Mouse (Mus musculus): Measurements from ENCODE around the gene Panx1. TPM values are rescaled to one million over a fixed set of nuclear protein-coding genes. Genes with fewer than 3 reads are reported as not detected.

Panx1 gene
- polyA plus RNA-seq (2014; fragmentation: Nextera tagmentation; extraction: Ambion mirVana) = 51.7 TPM in 2 replicates

- Histone ChIP-seq H3K9me3 (ENCODE audit: control insufficient read depth, low read depth, low read length) (no peaks in the 10 kb centered on the region), H3K27ac (ENCODE audit: low read length) (peak within 1 kb of the TSS; percentile 71), H3K27me3 (ENCODE audit: control insufficient read depth, insufficient read depth, low read length) (no peaks in the 10 kb centered on the region), H3K4me2 (replicated peaks; ENCODE audit: low read depth, low read length) (peak within 1 kb of the TSS; percentile 60), H3K9ac (replicated peaks; ENCODE audit: low read depth, low read length) (peak within 1 kb of the TSS; percentile 60), H3K4me3 (ENCODE audit: low read depth, low read length) (peak within 1 kb of the TSS; percentile 91), H3K4me1 (ENCODE audit: control insufficient read depth, insufficient read depth, low read length) (peaks cover 8% of the 10 kb centered on the region; the same call in 1 of the 2 replicates), H3K36me3 (ENCODE audit: control insufficient read depth, insufficient read depth, low read length) (no peaks in the 10 kb centered on the region)
- WGBS = under 1% methylated on average over 68 of the region's 68 CpGs
- ATAC-seq (ENCODE audit: insufficient number of reproducible peaks, insufficient read depth, low FRiP score, low read depth) = peak; percentile 90
These were observed at the start of gene Panx1 for GRCm38 (mm10) chr9:15045084-15045669. Gene Panx1 (minus strand): TSS chr9:15045478.

GRCm38 (mm10) chr9:15068686-15069295 lies 23.5 kb upstream of the Panx1 start:
- Histone ChIP-seq H3K36me3 (ENCODE audit: control insufficient read depth, insufficient read depth, low read length) (no peaks in the 10 kb centered on the region), H3K9ac (replicated peaks; ENCODE audit: low read depth, low read length) (no peak overlapping the region), H3K27ac (ENCODE audit: low read length) (no peak overlapping the region), H3K4me3 (ENCODE audit: low read depth, low read length) (no peak overlapping the region), H3K9me3 (ENCODE audit: control insufficient read depth, low read depth, low read length) (no peaks in the 10 kb centered on the region), H3K4me2 (replicated peaks; ENCODE audit: low read depth, low read length) (no peak overlapping the region), H3K4me1 (ENCODE audit: control insufficient read depth, insufficient read depth, low read length) (0 out of 2 replicates have a peak, but pooled peaks cover 3% of the 10 kb centered on the region), H3K27me3 (ENCODE audit: control insufficient read depth, insufficient read depth, low read length) (no peaks in the 10 kb centered on the region)
- WGBS = 68% methylated on average over 6 of the region's 6 CpGs
- ATAC-seq (ENCODE audit: insufficient number of reproducible peaks, insufficient read depth, low FRiP score, low read depth) = peak; percentile 88

GRCm38 (mm10) chr9:15067995-15068685 lies 22.9 kb upstream of the Panx1 start:
- no peak for ATAC-seq (ENCODE audit: insufficient number of reproducible peaks, insufficient read depth, low FRiP score, low read depth)

DNA sequence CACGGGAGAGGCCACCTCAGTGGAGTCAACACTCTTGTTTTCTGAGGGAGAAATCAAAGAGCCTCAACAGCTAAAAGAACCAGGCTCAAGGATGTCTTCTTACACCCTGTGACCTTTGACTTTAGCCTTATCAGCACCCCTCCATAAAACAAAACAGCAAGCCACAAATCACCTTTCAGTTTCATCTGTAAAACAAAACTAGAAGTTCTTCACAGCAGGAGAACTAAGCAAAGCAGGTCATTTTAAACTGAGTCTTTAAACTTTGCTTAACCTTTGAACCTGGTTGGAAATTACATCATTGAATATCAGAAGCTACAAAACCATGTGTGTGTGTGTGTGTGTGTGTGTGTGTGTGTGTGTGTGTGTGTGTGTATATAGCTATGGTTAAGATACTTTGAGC lies 18.9 kb upstream of the Panx1 start:
- 0% methylated on average over 1 of the region's 1 CpGs for WGBS
- H3K27ac ChIP-seq (ENCODE audit: low read length) = no peak overlapping the region
- H3K9ac ChIP-seq (replicated peaks; ENCODE audit: low read depth, low read length) = no peak overlapping the region
- no peak for ATAC-seq (ENCODE audit: insufficient number of reproducible peaks, insufficient read depth, low FRiP score, low read depth)
- H3K36me3 ChIP-seq (ENCODE audit: control insufficient read depth, insufficient read depth, low read length) = no peaks in the 10 kb centered on the region
- no peaks in the 10 kb centered on the region for H3K27me3 ChIP-seq (ENCODE audit: control insufficient read depth, insufficient read depth, low read length)
- H3K4me2 ChIP-seq (replicated peaks; ENCODE audit: low read depth, low read length) = no peak overlapping the region
- H3K4me1 ChIP-seq (ENCODE audit: control insufficient read depth, insufficient read depth, low read length) = 0 out of 2 replicates have a peak, but pooled peaks cover 2% of the 10 kb centered on the region
- no peaks in the 10 kb centered on the region for H3K9me3 ChIP-seq (ENCODE audit: control insufficient read depth, low read depth, low read length)
- H3K4me3 ChIP-seq (ENCODE audit: low read depth, low read length) = no peak overlapping the region

More at GRCm38 (mm10) chr9:15067995-15068685, 22.9 kb upstream of the Panx1 start:
- no peak overlapping the region for H3K4me2 ChIP-seq (replicated peaks; ENCODE audit: low read depth, low read length)
- WGBS = 73% methylated on average over 7 of the region's 7 CpGs
- no peak overlapping the region for H3K9ac ChIP-seq (replicated peaks; ENCODE audit: low read depth, low read length)
- H3K4me3 ChIP-seq (ENCODE audit: low read depth, low read length) = no peak overlapping the region
- 0 out of 2 replicates have a peak, but pooled peaks cover 3% of the 10 kb centered on the region for H3K4me1 ChIP-seq (ENCODE audit: control insufficient read depth, insufficient read depth, low read length)
- no peaks in the 10 kb centered on the region for H3K9me3 ChIP-seq (ENCODE audit: control insufficient read depth, low read depth, low read length)
- no peak overlapping the region for H3K27ac ChIP-seq (ENCODE audit: low read length)
- H3K27me3 ChIP-seq (ENCODE audit: control insufficient read depth, insufficient read depth, low read length) = no peaks in the 10 kb centered on the region
- no peaks in the 10 kb centered on the region for H3K36me3 ChIP-seq (ENCODE audit: control insufficient read depth, insufficient read depth, low read length)

GRCm38 (mm10) chr9:15060847-15061246 lies 15.6 kb upstream of the Panx1 start:
- 84% methylated on average over 5 of the region's 5 CpGs for WGBS
- ATAC-seq (ENCODE audit: insufficient number of reproducible peaks, insufficient read depth, low FRiP score, low read depth) = no peak
- H3K27me3 ChIP-seq (ENCODE audit: control insufficient read depth, insufficient read depth, low read length) = no peaks in the 10 kb centered on the region

GRCm38 (mm10) chr9:15060026-15060425 lies 14.7 kb upstream of the Panx1 start:
- H3K4me2 ChIP-seq (replicated peaks; ENCODE audit: low read depth, low read length) = no peak overlapping the region
- no peak overlapping the region for H3K9ac ChIP-seq (replicated peaks; ENCODE audit: low read depth, low read length)
- H3K9me3 ChIP-seq (ENCODE audit: control insufficient read depth, low read depth, low read length) = no peaks in the 10 kb centered on the region
- H3K4me1 ChIP-seq (ENCODE audit: control insufficient read depth, insufficient read depth, low read length) = no peaks in the 10 kb centered on the region
- H3K36me3 ChIP-seq (ENCODE audit: control insufficient read depth, insufficient read depth, low read length) = no peaks in the 10 kb centered on the region
- no peaks in the 10 kb centered on the region for H3K27me3 ChIP-seq (ENCODE audit: control insufficient read depth, insufficient read depth, low read length)
- ATAC-seq (ENCODE audit: insufficient number of reproducible peaks, insufficient read depth, low FRiP score, low read depth) = no peak
- H3K4me3 ChIP-seq (ENCODE audit: low read depth, low read length) = no peak overlapping the region
- H3K27ac ChIP-seq (ENCODE audit: low read length) = no peak overlapping the region
- 83% methylated on average over 6 of the region's 6 CpGs for WGBS

More at GRCm38 (mm10) chr9:15060847-15061246, 15.6 kb upstream of the Panx1 start:
- Histone ChIP-seq H3K4me2 (replicated peaks; ENCODE audit: low read depth, low read length) (no peak overlapping the region), H3K4me3 (ENCODE audit: low read depth, low read length) (no peak overlapping the region), H3K9ac (replicated peaks; ENCODE audit: low read depth, low read length) (no peak overlapping the region), H3K4me1 (ENCODE audit: control insufficient read depth, insufficient read depth, low read length) (no peaks in the 10 kb centered on the region), H3K9me3 (ENCODE audit: control insufficient read depth, low read depth, low read length) (no peaks in the 10 kb centered on the region), H3K27ac (ENCODE audit: low read length) (no peak overlapping the region), H3K36me3 (ENCODE audit: control insufficient read depth, insufficient read depth, low read length) (no peaks in the 10 kb centered on the region)

GRCm38 (mm10) chr9:15045740-15046139 lies 462 bp upstream of the Panx1 start:
- 39% methylated on average over 10 of the region's 10 CpGs for WGBS
- no peaks in the 10 kb centered on the region for H3K27me3 ChIP-seq (ENCODE audit: control insufficient read depth, insufficient read depth, low read length)
- H3K4me2 ChIP-seq (replicated peaks; ENCODE audit: low read depth, low read length) = peak overlapping the region; percentile 60
- H3K4me3 ChIP-seq (ENCODE audit: low read depth, low read length) = peak overlapping the region; percentile 91
- no peaks in the 10 kb centered on the region for H3K9me3 ChIP-seq (ENCODE audit: control insufficient read depth, low read depth, low read length)
- peak overlapping the region; percentile 60 for H3K9ac ChIP-seq (replicated peaks; ENCODE audit: low read depth, low read length)
- H3K36me3 ChIP-seq (ENCODE audit: control insufficient read depth, insufficient read depth, low read length) = no peaks in the 10 kb centered on the region
- H3K27ac ChIP-seq (ENCODE audit: low read length) = peak overlapping the region; percentile 71; the same call in 1 of the 2 replicates
- no peak for ATAC-seq (ENCODE audit: insufficient number of reproducible peaks, insufficient read depth, low FRiP score, low read depth)
- H3K4me1 ChIP-seq (ENCODE audit: control insufficient read depth, insufficient read depth, low read length) = peaks cover 8% of the 10 kb centered on the region; the same call in 1 of the 2 replicates

DNA sequence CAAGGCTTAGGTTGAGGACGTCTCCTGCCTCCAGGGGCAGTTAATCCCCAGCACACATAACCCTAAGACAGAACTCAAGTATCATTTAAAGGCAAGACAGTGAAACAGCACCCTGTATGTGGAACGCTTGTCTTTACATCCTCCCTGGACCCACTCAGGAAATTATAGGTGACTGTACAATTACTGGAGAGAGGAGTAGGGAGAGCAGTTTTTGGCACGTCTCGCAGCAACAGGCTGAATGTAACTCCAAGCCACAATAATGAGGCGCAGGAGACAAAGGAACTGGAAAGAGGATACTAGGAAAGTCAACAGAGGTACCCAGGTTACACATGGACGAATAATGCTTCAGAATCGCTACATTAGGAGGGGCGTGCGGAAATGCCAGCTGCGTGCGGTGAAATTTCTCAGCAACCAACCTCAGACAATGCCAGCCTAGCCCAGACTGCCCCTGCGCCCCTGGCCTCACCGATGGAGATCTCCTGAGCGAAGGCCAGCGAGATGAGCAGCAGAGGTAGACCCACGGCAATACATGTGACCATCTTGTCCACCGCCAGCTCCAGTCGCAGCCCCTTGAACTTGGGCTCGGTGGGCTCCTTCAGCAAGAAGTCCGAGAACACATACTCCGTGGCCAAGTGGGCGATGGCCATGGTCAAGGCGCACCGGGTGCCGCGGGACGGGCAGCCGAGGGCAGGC lies 741 bp downstream of the Panx1 start:
- Histone ChIP-seq H3K9me3 (ENCODE audit: control insufficient read depth, low read depth, low read length) (no peaks in the 10 kb centered on the region), H3K4me2 (replicated peaks; ENCODE audit: low read depth, low read length) (peak overlapping the region; percentile 60), H3K36me3 (ENCODE audit: control insufficient read depth, insufficient read depth, low read length) (no peaks in the 10 kb centered on the region), H3K27me3 (ENCODE audit: control insufficient read depth, insufficient read depth, low read length) (no peaks in the 10 kb centered on the region), H3K4me1 (ENCODE audit: control insufficient read depth, insufficient read depth, low read length) (peaks cover 8% of the 10 kb centered on the region; the same call in 1 of the 2 replicates), H3K9ac (replicated peaks; ENCODE audit: low read depth, low read length) (peak overlapping the region; percentile 60), H3K4me3 (ENCODE audit: low read depth, low read length) (peak overlapping the region; percentile 91), H3K27ac (ENCODE audit: low read length) (peak overlapping the region; percentile 71)
- WGBS = under 1% methylated on average over 28 of the region's 28 CpGs
- 0 out of 2 replicates have a peak, but pooled peaks have one; percentile 1 for ATAC-seq (ENCODE audit: insufficient number of reproducible peaks, insufficient read depth, low FRiP score, low read depth)
